Mouse (Mus musculus) myocyte (in vitro differentiated cells): ENCODE results near the gene Eaf1. TPM values are rescaled to one million over a fixed set of nuclear protein-coding genes. Genes with fewer than 3 reads are reported as not detected.

ENCODE experiments used
- H3K27me3 ChIP-seq: one replicate; pipeline ENCODE4 v1.6.1; 2011; ENCODE audit not compliant: control insufficient read depth, insufficient read depth, insufficient read length
- H3K36me3 ChIP-seq: one replicate; pipeline ENCODE4 v1.6.1; 2011; ENCODE audit not compliant: control insufficient read depth, insufficient read depth
- H3K4me2 ChIP-seq: one replicate; pipeline ENCODE4 v1.6.1; 2011; ENCODE audit warnings: low read depth, control low read depth
- H3K4me3 ChIP-seq: one replicate; pipeline ENCODE4 v1.5.1; 2011; ENCODE audit warnings: mild to moderate bottlenecking, control low read depth, moderate library complexity
- H3K79me2 ChIP-seq: one replicate; pipeline ENCODE4 v1.6.1; 2011; ENCODE audit not compliant: control insufficient read depth, insufficient read depth
- H3ac ChIP-seq: one replicate; pipeline ENCODE4 v1.6.1; 2011; ENCODE audit not compliant: control insufficient read depth, insufficient read length
- CEBPB ChIP-seq: IDR thresholded peaks from 2 replicates; pipeline ENCODE4 v1.6.1; 2011; ENCODE audit warnings: mild to moderate bottlenecking, moderate library complexity; ENCODE audit not compliant: poor library complexity, insufficient read depth, severe bottlenecking
- E2F4 ChIP-seq: IDR thresholded peaks from one replicate; pipeline ENCODE4 v1.6.1; 2011; ENCODE audit warnings: mild to moderate bottlenecking, control low read depth, moderate library complexity; ENCODE audit not compliant: insufficient read depth
- MAX ChIP-seq: IDR thresholded peaks from one replicate; pipeline ENCODE4 v1.6.1; 2011; ENCODE audit warnings: low read depth, mild to moderate bottlenecking, control low read depth
- MYOD1 ChIP-seq, 3 experiments: IDR thresholded peaks; one replicate each; pipeline ENCODE4 v1.6.1; 2011; ENCODE audit warnings: control low read depth in 2 of 3, low read depth in 2 of 3, mild to moderate bottlenecking in 2 of 3, moderate library complexity in 1 of 3; ENCODE audit not compliant: insufficient read length in 2 of 3, control insufficient read depth in 1 of 3
- MYOG ChIP-seq, 3 experiments: IDR thresholded peaks; one replicate each; pipeline ENCODE4 v1.6.1; 2011; ENCODE audit warnings: control low read depth in 2 of 3, low read depth in 2 of 3, mild to moderate bottlenecking in 2 of 3; ENCODE audit not compliant: insufficient read length in 2 of 3, control insufficient read depth in 1 of 3, insufficient read depth in 1 of 3
- POLR2A ChIP-seq: IDR thresholded peaks from one replicate; pipeline ENCODE4 v1.6.1; 2011; ENCODE audit warnings: low read depth, mild to moderate bottlenecking, control low read depth, moderate library complexity; ENCODE audit not compliant: insufficient read length
- POLR2AphosphoS2 ChIP-seq: IDR thresholded peaks from one replicate; pipeline ENCODE4 v1.6.1; 2011; ENCODE audit warnings: low read depth, control low read depth; ENCODE audit not compliant: insufficient read length
- REST ChIP-seq: IDR thresholded peaks from one replicate; pipeline ENCODE4 v1.6.1; 2011; ENCODE audit warnings: mild to moderate bottlenecking, control low read depth, moderate library complexity; ENCODE audit not compliant: insufficient read depth, insufficient read length
- SRF ChIP-seq: IDR thresholded peaks from one replicate; pipeline ENCODE4 v1.6.1; 2011; ENCODE audit warnings: low read depth; ENCODE audit not compliant: control insufficient read depth, insufficient read length
- TCF12 ChIP-seq: IDR thresholded peaks from one replicate; pipeline ENCODE4 v1.6.1; 2011; ENCODE audit warnings: mild to moderate bottlenecking, control low read depth; ENCODE audit not compliant: poor library complexity, insufficient read depth, severe bottlenecking
- TCF3 ChIP-seq: IDR thresholded peaks from one replicate; pipeline ENCODE4 v1.6.1; 2011; ENCODE audit warnings: low read depth, control low read depth; ENCODE audit not compliant: insufficient read length
- USF1 ChIP-seq: IDR thresholded peaks from one replicate; pipeline ENCODE4 v1.6.1; 2011; ENCODE audit warnings: low read depth, mild to moderate bottlenecking, control low read depth, moderate library complexity
- polyA plus RNA-seq: library from polyadenylated mRNA; unstranded; fragments of >200 nt; fragmentation: generic; extraction: Trizol; gene quantifications from one replicate; pipeline ENCODE4 v1.2.1, GENCODE M21; 2012; ENCODE audit warnings: missing spikeins

The Eaf1 gene
- polyA plus RNA-seq, 1 experiment = 18.4 TPM

- peaks cover 60% of the 10 kb centered on the region for H3K36me3 ChIP-seq
- no peak overlapping the region for H3K4me3 ChIP-seq
- no peaks in the 10 kb centered on the region for H3K27me3 ChIP-seq
- peaks cover 3% of the 10 kb centered on the region for H3K79me2 ChIP-seq
- no peak overlapping the region for H3K4me2 ChIP-seq
- no peak for TF ChIP-seq TCF12
- no peak for TF ChIP-seq MYOD1 (IDR thresholded peaks at IDR 0.05; ENCODE audit: control insufficient read depth in 1 of 3, insufficient read length in 2 of 3, low read depth in 2 of 3)
- TF ChIP-seq REST = no peak
- no peak for TF ChIP-seq TCF3
- no peak for TF ChIP-seq POLR2AphosphoS2
- no peak for TF ChIP-seq E2F4
- no peak for TF ChIP-seq POLR2A
- no peak for TF ChIP-seq MYOG (IDR thresholded peaks at IDR 0.05; ENCODE audit: control insufficient read depth in 1 of 3, insufficient read depth in 1 of 3, insufficient read length in 2 of 3, low read depth in 2 of 3)
- no peak for TF ChIP-seq CEBPB
- no peak for TF ChIP-seq MAX
- no peak for TF ChIP-seq USF1
- no peak for TF ChIP-seq SRF
- H3ac ChIP-seq = no peak overlapping the region
Measured at GRCm38 (mm10) chr14:31506456-31506855, 12.3 kb downstream of the Eaf1 start.

GRCm38 (mm10) chr14:31509911-31510310, 15.7 kb downstream of the Eaf1 start:
- no peak overlapping the region for H3K4me2 ChIP-seq
- peaks cover 29% of the 10 kb centered on the region for H3K36me3 ChIP-seq
- no peaks in the 10 kb centered on the region for H3K27me3 ChIP-seq
- H3K4me3 ChIP-seq = no peak overlapping the region
- H3K79me2 ChIP-seq = no peaks in the 10 kb centered on the region
- TF ChIP-seq POLR2AphosphoS2 (no peak), CEBPB (no peak), SRF (no peak), MYOG (IDR thresholded peaks at IDR 0.05; ENCODE audit: control insufficient read depth in 1 of 3, insufficient read depth in 1 of 3, insufficient read length in 2 of 3, low read depth in 2 of 3) (no peak), E2F4 (no peak), USF1 (no peak), MYOD1 (IDR thresholded peaks at IDR 0.05; ENCODE audit: control insufficient read depth in 1 of 3, insufficient read length in 2 of 3, low read depth in 2 of 3) (no peak), REST (no peak), MAX (no peak)
- H3ac ChIP-seq = no peak overlapping the region

- TF ChIP-seq MYOG (IDR thresholded peaks at IDR 0.05; ENCODE audit: control insufficient read depth in 1 of 3, insufficient read depth in 1 of 3, insufficient read length in 2 of 3, low read depth in 2 of 3) (peak in 1 of 3 experiments; percentile 51), TCF12 (no peak), SRF (no peak), MYOD1 (IDR thresholded peaks at IDR 0.05; ENCODE audit: control insufficient read depth in 1 of 3, insufficient read length in 2 of 3, low read depth in 2 of 3) (peak in 2 of 3 experiments; percentile 5 to 71)
- no peak overlapping the region for H3K4me3 ChIP-seq
- peaks cover 25% of the 10 kb centered on the region for H3K36me3 ChIP-seq
- H3K27me3 ChIP-seq = no peaks in the 10 kb centered on the region
- H3K4me2 ChIP-seq = no peak overlapping the region
- H3ac ChIP-seq = no peak overlapping the region
- no peaks in the 10 kb centered on the region for H3K79me2 ChIP-seq
Measured at GRCm38 (mm10) chr14:31510322-31510721, 16.1 kb downstream of the Eaf1 start.

GRCm38 (mm10) chr14:31515895-31516294, 21.7 kb downstream of the Eaf1 start:
- Histone ChIP-seq H3K4me3 (no peak overlapping the region), H3K36me3 (no peaks in the 10 kb centered on the region), H3K79me2 (no peaks in the 10 kb centered on the region), H3K27me3 (no peaks in the 10 kb centered on the region), H3K4me2 (no peak overlapping the region), H3ac (no peak overlapping the region)
- TF ChIP-seq USF1 (no peak), MAX (no peak), REST (no peak), CEBPB (no peak), SRF (no peak), E2F4 (no peak), TCF3 (no peak), MYOD1 (IDR thresholded peaks at IDR 0.05; ENCODE audit: control insufficient read depth in 1 of 3, insufficient read length in 2 of 3, low read depth in 2 of 3) (no peak), POLR2A (no peak), MYOG (IDR thresholded peaks at IDR 0.05; ENCODE audit: control insufficient read depth in 1 of 3, insufficient read depth in 1 of 3, insufficient read length in 2 of 3, low read depth in 2 of 3) (no peak), TCF12 (no peak), POLR2AphosphoS2 (no peak)

- Histone ChIP-seq H3K27me3 (peaks cover 7% of the 10 kb centered on the region), H3K4me2 (no peak overlapping the region), H3K79me2 (no peaks in the 10 kb centered on the region), H3K36me3 (no peaks in the 10 kb centered on the region), H3K4me3 (no peak overlapping the region), H3ac (no peak overlapping the region)
- TF ChIP-seq POLR2AphosphoS2 = no peak
- no peak for TF ChIP-seq REST
- TF ChIP-seq SRF = no peak
- no peak for TF ChIP-seq TCF12
- TF ChIP-seq TCF3 = no peak
- TF ChIP-seq POLR2A = no peak
Measured at GRCm38 (mm10) chr14:31519165-31519564, 25.0 kb downstream of the Eaf1 start.
